16 mouse cellular contexts compared by ENCODE assay signal in the genomic region with DNA sequence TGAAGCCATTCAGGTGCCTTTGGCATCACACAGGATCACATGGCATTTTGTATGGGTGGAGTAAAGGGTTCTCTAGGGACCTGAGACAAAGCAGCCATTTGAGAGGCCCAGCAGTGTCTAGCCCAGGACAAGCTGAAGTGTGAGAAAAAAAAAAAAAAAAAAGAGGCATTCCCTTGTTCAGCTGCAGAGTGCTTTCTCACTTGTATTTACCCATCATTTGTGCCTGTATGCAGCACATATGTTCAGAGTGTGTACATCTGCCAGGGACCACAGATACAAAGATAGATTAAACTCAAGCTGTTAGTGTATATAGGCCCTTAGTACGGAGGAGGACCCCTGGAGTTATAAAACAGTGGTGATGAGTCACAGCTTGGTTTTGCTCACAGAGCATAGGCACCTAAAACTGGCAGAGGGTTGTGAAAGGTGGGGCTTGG.
A peak's percentile ranks its signal among the peaks of the same experiment; 100 is the strongest.
DNase-seq lines count a peak whose midpoint lies in the region; ATAC-seq and TF ChIP-seq lines count a peak whose summit lies in the region.
"Had no signal": no experiment of that assay in that cellular context is flagged by ENCODE, and none has a peak within 500 bp of the region (broad histone marks: within the 10 kb centered on the region; RNA-seq: fewer than 3 reads in every experiment).

No protein-coding gene starts in this region.

- no peak overlapping the region for H3K9ac ChIP-seq in forebrain, postnatal 0 days
- H3K9ac ChIP-seq in midbrain, embryonic 11.5 days (ENCODE audit: low read length), result no peak overlapping the region
- H3K9ac ChIP-seq: heart, embryonic 15.5 days had no signal

- H3K4me3 ChIP-seq in forebrain, postnatal 0 days (ENCODE audit: low read depth, low read length), result no peak overlapping the region
- H3K4me3 ChIP-seq in midbrain, embryonic 11.5 days (ENCODE audit: low read depth, low read length), result no peak overlapping the region
- H3K4me3 ChIP-seq: erythroblast, embryonic 14.5 days; heart, embryonic 15.5 days had no signal

- TF ChIP-seq CTCF in forebrain, postnatal 0 days (IDR thresholded peaks at IDR 0.05; ENCODE audit: low read depth), result no peak

- H3K36me3 ChIP-seq in forebrain, postnatal 0 days (ENCODE audit: insufficient read depth), result no peaks in the 10 kb centered on the region
- no peaks in the 10 kb centered on the region for H3K36me3 ChIP-seq in midbrain, embryonic 11.5 days (ENCODE audit: control insufficient read depth, insufficient read depth, low read length)
- H3K36me3 ChIP-seq: heart, embryonic 15.5 days had no signal

- 0 out of 2 replicates have a peak, but pooled peaks cover 3% of the 10 kb centered on the region for H3K4me1 ChIP-seq in forebrain, postnatal 0 days (ENCODE audit: insufficient read depth)
- H3K4me1 ChIP-seq in midbrain, embryonic 11.5 days (ENCODE audit: control insufficient read depth, insufficient read depth, low read length), result no peaks in the 10 kb centered on the region; the same call in 1 of the 2 replicates
- H3K4me1 ChIP-seq: heart, embryonic 15.5 days had no signal

- no peak overlapping the region for H3K27ac ChIP-seq in forebrain, postnatal 0 days (ENCODE audit: low read depth, low read length)
- no peak overlapping the region for H3K27ac ChIP-seq in midbrain, embryonic 11.5 days (ENCODE audit: low read depth, low read length)
- H3K27ac ChIP-seq: heart, embryonic 15.5 days had no signal

- H3K9me3 ChIP-seq in forebrain, postnatal 0 days (ENCODE audit: low read length), result no peaks in the 10 kb centered on the region
- no peaks in the 10 kb centered on the region for H3K9me3 ChIP-seq in midbrain, embryonic 11.5 days (ENCODE audit: control insufficient read depth, low read length)
- H3K9me3 ChIP-seq: heart, embryonic 15.5 days had no signal

- DNase-seq in right cerebral cortex, adult 18-20 months, result peak; percentile 23
- DNase-seq in right cerebral cortex, postnatal 4 days, result no peak
- peak; percentile 20 for DNase-seq in forebrain, postnatal 0 days
- DNase-seq in midbrain, embryonic 11.5 days (ENCODE audit: low spot score, missing footprints), result peak; percentile 69
- peak; percentile 59 for DNase-seq in telencephalon, adult 2 months (ENCODE audit: low read depth, low spot score)
- no peak for DNase-seq in spleen, postnatal 36 days (ENCODE audit: low spot score in 2 of 2)
- no peak for DNase-seq in gastrocnemius, adult 18-20 months (ENCODE audit: low spot score)
- DNase-seq: adrenal gland, postnatal 36 days; cerebellum, adult 11-12 months; embryo, embryonic 11 days; gastrocnemius, postnatal 25 days; kidney, adult 2 months had no signal

- no peaks in the 10 kb centered on the region for H3K27me3 ChIP-seq in forebrain, postnatal 0 days (ENCODE audit: insufficient read depth, low read length)
- H3K27me3 ChIP-seq in midbrain, embryonic 11.5 days (ENCODE audit: control insufficient read depth, insufficient read depth, low read length), result no peaks in the 10 kb centered on the region
- H3K27me3 ChIP-seq: CH12.LX; heart, embryonic 15.5 days had no signal

- ATAC-seq in forebrain, postnatal 0 days, result peak; percentile 71
- ATAC-seq in midbrain, embryonic 11.5 days (ENCODE audit: low FRiP score), result 0 out of 2 replicates have a peak, but pooled peaks have one; percentile 42
- ATAC-seq: lung, postnatal 0 days had no signal

- H3K4me2 ChIP-seq in forebrain, postnatal 0 days (ENCODE audit: low read depth), result no peak overlapping the region
- H3K4me2 ChIP-seq in midbrain, embryonic 11.5 days, result no peak overlapping the region
- H3K4me2 ChIP-seq: heart, embryonic 15.5 days had no signal

- 45% methylated on average over 1 of the region's 1 CpGs for WGBS in forebrain, postnatal 0 days
- 48% methylated on average over 1 of the region's 1 CpGs for WGBS in midbrain, embryonic 11.5 days

Comparison
In these comparisons a context has a peak if more than half of its experiments do, and no peak if none do; other contexts are left out.
1. DNase-seq: peak in right cerebral cortex, adult 18-20 months (single experiment), forebrain, postnatal 0 days (single experiment), midbrain, embryonic 11.5 days (single experiment) and telencephalon, adult 2 months (single experiment); none in right cerebral cortex, postnatal 4 days (single experiment), spleen, postnatal 36 days (0 of 2) and gastrocnemius, adult 18-20 months (single experiment).